Mouse (Mus musculus): ENCODE data around the gene Glyatl3.

DNA sequence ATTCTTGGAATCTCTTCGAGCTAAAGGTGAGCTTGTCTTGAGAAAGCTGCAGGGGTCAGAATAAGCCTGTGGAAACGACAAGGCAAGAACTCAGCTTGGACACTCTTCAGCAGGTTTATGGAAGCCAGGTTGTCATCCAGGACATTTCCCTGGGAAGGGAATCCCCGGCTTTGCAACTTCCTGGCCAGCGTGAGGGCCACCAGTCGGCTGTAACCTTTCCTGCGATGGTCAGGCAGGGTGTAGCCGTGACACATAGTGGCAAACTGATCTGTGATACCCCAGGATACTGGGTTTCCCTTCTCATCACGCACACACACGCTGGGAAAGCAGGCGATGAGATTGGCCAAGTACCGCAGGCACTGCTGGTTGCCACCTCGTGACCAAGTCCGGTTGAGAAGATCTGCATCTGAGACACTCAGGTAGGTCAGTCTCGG lies 9.4 kb downstream of the Glyatl3 start:
- TF ChIP-seq POLR2A (IDR thresholded peaks at IDR 0.05; ENCODE audit: insufficient read length, low read depth): no peak
- no peak for TF ChIP-seq MAX (IDR thresholded peaks at IDR 0.05; ENCODE audit: low read depth)
- no peak for TF ChIP-seq POLR2AphosphoS2 (IDR thresholded peaks at IDR 0.05; ENCODE audit: insufficient read length, low read depth)
- TF ChIP-seq E2F4 (IDR thresholded peaks at IDR 0.05; ENCODE audit: insufficient read depth): no peak
